Mouse (Mus musculus) thymus, adult 2 months (tissue): Measurements from ENCODE around the gene Nrxn2.

ENCODE experiments used
- CTCF ChIP-seq: fragments of 200-500 bp; IDR thresholded peaks from 2 replicates; pipeline ENCODE4 v1.5.1; 2012; ENCODE audit warnings: mild to moderate bottlenecking, control low read depth, low read length, moderate library complexity, borderline replicate concordance; ENCODE audit not compliant: control insufficient read depth, poor library complexity, insufficient read depth; ENCODE audit errors: extremely low read depth
- POLR2A ChIP-seq: fragments of 200-500 bp; IDR thresholded peaks from 2 replicates; pipeline ENCODE4 v1.6.1; 2012; ENCODE audit warnings: mild to moderate bottlenecking, low read length, control low read depth, moderate library complexity; ENCODE audit not compliant: control insufficient read depth, poor library complexity, insufficient read depth; ENCODE audit errors: extremely low read depth

GRCm38 (mm10) chr19:6474706-6475105 lies 56.2 kb downstream of the Nrxn2 start:
- TF ChIP-seq CTCF (no peak), POLR2A (no peak)
